Mouse (Mus musculus): ENCODE data around the gene 1700028P14Rik. TPM values are rescaled to one million over a fixed set of nuclear protein-coding genes. Genes with fewer than 3 reads are reported as not detected.

The 1700028P14Rik gene
- polyA plus RNA-seq, 2 experiments = not detected

- TF ChIP-seq POLR2A (IDR thresholded peaks at IDR 0.05; ENCODE audit: borderline replicate concordance, extremely low read depth, insufficient read depth, insufficient read length) = no peak
- no peak overlapping the region for H3K27ac ChIP-seq (replicated peaks; ENCODE audit: low read depth, low read length)
- no peak for DNase-seq (ENCODE audit: low spot score)
- WGBS = 53% methylated on average over 4 of the region's 4 CpGs
- H3K4me3 ChIP-seq (replicated peaks; ENCODE audit: low read length) = no peak overlapping the region
- ATAC-seq (ENCODE audit: low FRiP score, low read depth) = no peak
- no peak overlapping the region for H3K4me2 ChIP-seq (replicated peaks; ENCODE audit: low read depth, low read length, severe bottlenecking)
- no peak overlapping the region for H3K9ac ChIP-seq (ENCODE audit: low read depth, low read length, severe bottlenecking)
- no peaks in the 10 kb centered on the region for H3K27me3 ChIP-seq (ENCODE audit: control insufficient read depth, insufficient read depth, low read length)
- H3K9me3 ChIP-seq (ENCODE audit: control insufficient read depth, low read length) = no peaks in the 10 kb centered on the region
- H3K36me3 ChIP-seq (ENCODE audit: control insufficient read depth, insufficient read depth, low read length) = no peaks in the 10 kb centered on the region
- no peaks in the 10 kb centered on the region for H3K4me1 ChIP-seq (ENCODE audit: control insufficient read depth, insufficient read depth, low read length)
Observed at GRCm38 (mm10) chr19:23576685-23577084, 75.9 kb downstream of the 1700028P14Rik start.

- Histone ChIP-seq H3K4me2 (replicated peaks; ENCODE audit: low read depth, low read length, severe bottlenecking) (no peak overlapping the region), H3K4me3 (replicated peaks; ENCODE audit: low read length) (no peak overlapping the region), H3K27ac (replicated peaks; ENCODE audit: low read depth, low read length) (no peak overlapping the region), H3K27me3 (ENCODE audit: control insufficient read depth, insufficient read depth, low read length) (no peaks in the 10 kb centered on the region), H3K9ac (ENCODE audit: low read depth, low read length, severe bottlenecking) (no peak overlapping the region), H3K36me3 (ENCODE audit: control insufficient read depth, insufficient read depth, low read length) (no peaks in the 10 kb centered on the region), H3K4me1 (ENCODE audit: control insufficient read depth, insufficient read depth, low read length) (no peaks in the 10 kb centered on the region), H3K9me3 (ENCODE audit: control insufficient read depth, low read length) (no peaks in the 10 kb centered on the region)
- ATAC-seq (ENCODE audit: low FRiP score, low read depth) (no peak), DNase-seq (ENCODE audit: low spot score) (no peak)
- WGBS = 82% methylated on average over 5 of the region's 5 CpGs
- no peak for TF ChIP-seq POLR2A (IDR thresholded peaks at IDR 0.05; ENCODE audit: borderline replicate concordance, extremely low read depth, insufficient read depth, insufficient read length)
Observed at GRCm38 (mm10) chr19:23563693-23564092, 88.9 kb downstream of the 1700028P14Rik start.

- DNase-seq (ENCODE audit: low spot score) (no peak), ATAC-seq (ENCODE audit: low FRiP score, low read depth) (no peak)
- Histone ChIP-seq H3K4me3 (replicated peaks; ENCODE audit: low read length) (no peak overlapping the region), H3K9me3 (ENCODE audit: control insufficient read depth, low read length) (no peaks in the 10 kb centered on the region), H3K4me2 (replicated peaks; ENCODE audit: low read depth, low read length, severe bottlenecking) (no peak overlapping the region), H3K27me3 (ENCODE audit: control insufficient read depth, insufficient read depth, low read length) (no peaks in the 10 kb centered on the region), H3K4me1 (ENCODE audit: control insufficient read depth, insufficient read depth, low read length) (no peaks in the 10 kb centered on the region), H3K27ac (replicated peaks; ENCODE audit: low read depth, low read length) (no peak overlapping the region), H3K9ac (ENCODE audit: low read depth, low read length, severe bottlenecking) (no peak overlapping the region), H3K36me3 (ENCODE audit: control insufficient read depth, insufficient read depth, low read length) (no peaks in the 10 kb centered on the region)
- no peak for TF ChIP-seq POLR2A (IDR thresholded peaks at IDR 0.05; ENCODE audit: borderline replicate concordance, extremely low read depth, insufficient read depth, insufficient read length)
- WGBS = 93% methylated on average over 4 of the region's 4 CpGs
Observed at GRCm38 (mm10) chr19:23562588-23562987, 90.0 kb downstream of the 1700028P14Rik start.

- Histone ChIP-seq H3K27me3 (ENCODE audit: control insufficient read depth, insufficient read depth, low read length) (no peaks in the 10 kb centered on the region), H3K4me2 (replicated peaks; ENCODE audit: low read depth, low read length, severe bottlenecking) (no peak overlapping the region), H3K4me3 (replicated peaks; ENCODE audit: low read length) (no peak overlapping the region), H3K27ac (replicated peaks; ENCODE audit: low read depth, low read length) (no peak overlapping the region), H3K36me3 (ENCODE audit: control insufficient read depth, insufficient read depth, low read length) (no peaks in the 10 kb centered on the region), H3K9me3 (ENCODE audit: control insufficient read depth, low read length) (no peaks in the 10 kb centered on the region), H3K9ac (ENCODE audit: low read depth, low read length, severe bottlenecking) (no peak overlapping the region), H3K4me1 (ENCODE audit: control insufficient read depth, insufficient read depth, low read length) (no peaks in the 10 kb centered on the region)
- DNase-seq (ENCODE audit: low spot score) = no peak
- no peak for ATAC-seq (ENCODE audit: low FRiP score, low read depth)
- no peak for TF ChIP-seq POLR2A (IDR thresholded peaks at IDR 0.05; ENCODE audit: borderline replicate concordance, extremely low read depth, insufficient read depth, insufficient read length)
- WGBS = 84% methylated on average over 6 of the region's 6 CpGs
Observed at GRCm38 (mm10) chr19:23562061-23562460, 90.6 kb downstream of the 1700028P14Rik start.

GRCm38 (mm10) chr19:23553450-23553849 lies 99.2 kb downstream of the 1700028P14Rik start:
- H3K4me1 ChIP-seq (ENCODE audit: control insufficient read depth, insufficient read depth, low read length) = no peaks in the 10 kb centered on the region
- no peak for ATAC-seq (ENCODE audit: low FRiP score, low read depth)
- TF ChIP-seq POLR2A (IDR thresholded peaks at IDR 0.05; ENCODE audit: borderline replicate concordance, extremely low read depth, insufficient read depth, insufficient read length) = no peak
- no peak overlapping the region for H3K9ac ChIP-seq (ENCODE audit: low read depth, low read length, severe bottlenecking)
- no peaks in the 10 kb centered on the region for H3K27me3 ChIP-seq (ENCODE audit: control insufficient read depth, insufficient read depth, low read length)
- H3K4me2 ChIP-seq (replicated peaks; ENCODE audit: low read depth, low read length, severe bottlenecking) = no peak overlapping the region
- no peak for DNase-seq (ENCODE audit: low spot score)
- H3K4me3 ChIP-seq (replicated peaks; ENCODE audit: low read length) = no peak overlapping the region
- no peak overlapping the region for H3K27ac ChIP-seq (replicated peaks; ENCODE audit: low read depth, low read length)
- no peaks in the 10 kb centered on the region for H3K36me3 ChIP-seq (ENCODE audit: control insufficient read depth, insufficient read depth, low read length)
- no peaks in the 10 kb centered on the region for H3K9me3 ChIP-seq (ENCODE audit: control insufficient read depth, low read length)
- 72% methylated on average over 2 of the region's 2 CpGs for WGBS

GRCm38 (mm10) chr19:23545604-23546003 lies 107.0 kb downstream of the 1700028P14Rik start:
- H3K27ac ChIP-seq (replicated peaks; ENCODE audit: low read depth, low read length) = no peak overlapping the region
- no peak overlapping the region for H3K4me2 ChIP-seq (replicated peaks; ENCODE audit: low read depth, low read length, severe bottlenecking)
- DNase-seq (ENCODE audit: low spot score) (no peak), ATAC-seq (ENCODE audit: low FRiP score, low read depth) (no peak)
- no peak for TF ChIP-seq POLR2A (IDR thresholded peaks at IDR 0.05; ENCODE audit: borderline replicate concordance, extremely low read depth, insufficient read depth, insufficient read length)
- no peaks in the 10 kb centered on the region for H3K36me3 ChIP-seq (ENCODE audit: control insufficient read depth, insufficient read depth, low read length)
- H3K9ac ChIP-seq (ENCODE audit: low read depth, low read length, severe bottlenecking) = no peak overlapping the region
- H3K9me3 ChIP-seq (ENCODE audit: control insufficient read depth, low read length) = no peaks in the 10 kb centered on the region
- H3K4me3 ChIP-seq (replicated peaks; ENCODE audit: low read length) = no peak overlapping the region
- H3K4me1 ChIP-seq (ENCODE audit: control insufficient read depth, insufficient read depth, low read length) = no peaks in the 10 kb centered on the region
- no peaks in the 10 kb centered on the region for H3K27me3 ChIP-seq (ENCODE audit: control insufficient read depth, insufficient read depth, low read length)
